Mouse (Mus musculus) macrophage (primary cell): ENCODE results near the gene Pth2. TPM values are rescaled to one million over a fixed set of nuclear protein-coding genes. Genes with fewer than 3 reads are reported as not detected.
A peak's percentile ranks its signal among the peaks of the same experiment; 100 is the strongest.

Source experiments
- H3K27ac ChIP-seq: fragments of 350-480 bp; formaldehyde crosslinking; 2 replicates; pipeline ENCODE4 v1.9.0; 2021
- H3K36me3 ChIP-seq: fragments of 350-480 bp; formaldehyde crosslinking; 2 replicates; pipeline ENCODE4 v1.9.0; 2021; ENCODE audit errors: inconsistent target
- H3K4me3 ChIP-seq: fragments of 350-480 bp; formaldehyde crosslinking; 2 replicates; pipeline ENCODE4 v1.9.0; 2021; ENCODE audit errors: inconsistent target
- H3K79me2 ChIP-seq: fragments of 350-480 bp; formaldehyde crosslinking; 2 replicates; pipeline ENCODE4 v1.9.0; 2021; ENCODE audit errors: inconsistent target
- WGBS: methylation state at CpG from one replicate; pipeline ENCODE4 v1.1.7; 2026; ENCODE audit warnings: inconsistent platforms; ENCODE audit not compliant: missing documents; 5-methylcytosine and 5-hydroxymethylcytosine counted together
- polyA plus RNA-seq: library from polyadenylated mRNA; stranded (reverse); fragments of 250-400 nt; gene quantifications from 3 replicates; pipeline ENCODE4 v1.2.4, GENCODE M21; 2018; ENCODE audit warnings: inconsistent platforms
- total RNA-seq, 78 experiments: library from RNA; depleted of rRNA; stranded (reverse); fragments of 250-400 nt; gene quantifications; 1 replicate in 9 of 78; 2 replicates in 24 of 78; 3 replicates in 43 of 78; 4 replicates in 2 of 78; pipeline ENCODE4 v1.2.4; 2018; ENCODE audit warnings: inconsistent platforms in 56 of 78

Gene Pth2
- total RNA-seq (2018; cell fraction: chromatin; rRNA removed), result not detected
- not detected for total RNA-seq (2018; cell fraction: cytosol; rRNA removed)
- not detected for total RNA-seq (2018; cell fraction: nucleus; rRNA removed)
- not detected in 3 replicates for polyA plus RNA-seq

DNA sequence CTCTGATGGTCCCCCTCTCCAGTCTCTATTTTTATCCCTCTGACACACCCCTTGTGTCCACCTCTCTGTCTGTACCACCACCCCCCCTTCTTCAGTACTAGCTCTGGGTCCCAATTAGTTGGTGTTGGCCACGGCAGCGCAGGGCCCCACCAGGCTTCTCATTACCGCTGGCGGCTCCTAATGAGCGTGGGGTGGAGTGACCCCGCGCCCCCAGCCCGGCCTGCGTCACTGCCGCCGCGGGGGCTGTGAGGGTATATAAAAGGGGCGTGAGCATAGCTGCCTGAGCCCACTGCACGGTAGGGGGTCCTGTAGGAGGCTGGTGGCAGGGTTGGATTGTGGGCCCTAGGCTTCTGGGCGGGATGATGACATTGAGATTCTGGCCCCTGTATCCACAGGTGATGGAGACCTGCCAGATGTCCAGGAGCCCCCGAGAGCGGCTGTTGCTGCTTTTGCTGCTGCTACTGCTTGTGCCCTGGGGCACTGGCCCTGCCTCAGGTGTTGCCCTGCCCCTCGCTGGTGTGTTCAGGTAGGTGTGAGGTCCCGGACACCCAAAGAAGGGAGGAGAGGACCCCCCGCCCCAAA is at the start of gene Pth2:
Pth2 (plus strand) TSS at position 100 of the 582 bp plus-strand sequence.
- Histone ChIP-seq H3K4me3 (no peak within 1 kb of the TSS), H3K36me3 (no peaks in the 10 kb centered on the region), H3K27ac (no peak within 1 kb of the TSS), H3K79me2 (no peaks in the 10 kb centered on the region)
- WGBS, result 46% methylated on average over 18 of the region's 20 CpGs

DNA sequence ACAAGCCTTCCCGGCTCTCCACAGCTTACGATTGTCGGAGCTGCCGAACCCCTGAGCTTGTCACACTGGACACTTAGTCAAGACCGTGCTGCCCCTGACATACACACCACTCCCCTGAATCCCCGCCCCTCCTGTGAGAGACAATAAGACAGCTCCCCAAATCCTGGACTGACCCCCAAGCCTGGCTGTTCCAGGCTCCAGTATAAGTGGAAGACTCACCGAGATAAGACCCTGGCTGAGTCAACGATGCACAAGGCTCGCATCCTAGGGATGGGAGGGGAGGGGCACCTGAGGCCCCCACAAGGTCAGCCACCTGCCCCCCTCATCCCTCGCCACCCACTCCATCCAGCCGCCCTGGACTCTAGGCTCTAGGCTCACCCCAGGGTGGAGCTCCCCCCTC is 48.9 kb upstream of the Pth2 start:
- Histone ChIP-seq H3K36me3 (peaks cover 3% of the 10 kb centered on the region; the same call in 1 of the 2 replicates), H3K4me3 (no peak overlapping the region), H3K27ac (no peak overlapping the region), H3K79me2 (peaks cover 17% of the 10 kb centered on the region)
- 94% methylated on average over 11 of the region's 11 CpGs for WGBS

DNA sequence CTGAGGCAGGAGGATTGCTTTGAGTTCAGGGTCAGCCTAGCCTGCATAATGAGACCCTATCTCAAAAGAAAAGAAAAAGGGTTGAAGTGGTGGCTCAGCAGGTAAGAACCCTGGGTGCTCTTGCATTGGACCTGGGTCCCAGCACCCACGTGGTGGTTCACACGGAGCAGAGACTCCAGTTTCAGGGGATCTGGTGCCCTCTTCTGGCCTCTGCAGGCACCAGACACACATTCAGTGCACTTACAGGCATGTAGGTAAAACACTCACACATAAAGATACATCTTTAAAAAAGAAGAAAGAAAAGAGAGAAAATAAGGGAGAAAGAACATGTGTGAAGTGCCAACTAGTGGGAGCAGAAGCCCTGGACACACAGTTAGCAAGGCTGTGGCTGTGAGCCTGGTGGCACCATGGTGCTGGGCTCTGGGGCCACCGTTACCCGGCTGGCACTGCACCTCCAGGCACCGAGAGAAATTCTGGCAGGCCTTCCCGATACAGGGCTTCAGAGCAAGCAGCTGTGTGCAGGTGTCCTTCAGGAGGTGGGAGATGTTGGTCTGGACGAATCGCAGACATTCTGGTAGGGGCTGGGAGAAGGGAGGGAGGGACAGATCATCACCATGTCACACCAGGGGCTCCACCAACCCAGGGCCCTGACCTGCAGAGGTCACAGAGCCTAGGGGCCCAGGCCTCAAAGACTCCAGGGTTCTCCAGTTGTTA is 47.2 kb upstream of the Pth2 start:
- 82% methylated on average over 8 of the region's 8 CpGs for WGBS
- no peak overlapping the region for H3K4me3 ChIP-seq
- H3K27ac ChIP-seq, result no peak overlapping the region
- H3K79me2 ChIP-seq, result no peaks in the 10 kb centered on the region
- H3K36me3 ChIP-seq, result no peaks in the 10 kb centered on the region

DNA sequence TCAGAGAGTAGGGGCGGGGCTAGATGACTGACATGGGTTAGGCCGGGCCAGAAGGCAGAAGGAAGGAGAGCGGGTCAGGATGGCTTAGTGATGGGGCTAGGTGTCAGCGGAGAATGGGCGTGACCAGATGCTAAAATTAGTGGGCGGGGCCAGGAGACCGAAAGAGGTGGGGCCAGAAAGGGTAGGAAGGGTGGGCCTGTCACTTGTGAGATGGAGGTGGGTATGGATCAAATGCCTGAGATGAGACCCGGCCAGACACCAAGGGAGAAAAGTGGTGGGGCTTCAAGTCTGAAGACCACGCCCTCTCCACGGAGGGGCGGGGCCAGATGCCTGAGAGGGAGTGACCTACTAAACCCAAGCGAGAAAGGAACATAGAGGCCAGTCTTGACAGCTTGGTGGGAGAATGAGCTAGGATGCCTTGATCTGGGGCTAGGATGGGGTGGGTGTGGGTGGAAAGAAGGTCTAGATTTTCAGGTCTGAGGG is 46.2 kb upstream of the Pth2 start:
- H3K4me3 ChIP-seq, result no peak overlapping the region
- H3K79me2 ChIP-seq, result no peaks in the 10 kb centered on the region
- H3K27ac ChIP-seq, result no peak overlapping the region
- no peaks in the 10 kb centered on the region for H3K36me3 ChIP-seq
- 39% methylated on average over 12 of the region's 12 CpGs for WGBS

DNA sequence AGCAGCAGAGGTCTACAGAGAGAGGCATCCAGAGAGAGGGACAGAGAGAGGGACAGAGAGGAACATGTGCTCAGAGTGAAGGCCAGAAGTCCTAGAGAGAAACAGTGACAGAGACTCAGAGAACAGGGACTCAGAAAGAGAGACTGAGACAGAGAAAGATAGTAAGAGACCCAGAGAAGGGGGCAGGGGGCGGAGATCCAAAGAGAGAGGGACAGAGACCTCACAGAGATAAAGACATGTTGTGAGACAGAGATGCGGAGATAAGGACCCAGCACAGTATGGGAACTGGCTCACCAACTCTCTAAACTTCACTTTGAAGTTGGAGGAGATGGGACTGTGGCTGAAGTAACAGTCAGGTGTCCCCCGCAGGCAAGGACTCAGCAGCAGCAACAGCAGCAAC is 45.4 kb upstream of the Pth2 start:
- peak overlapping the region; percentile 71; the same call in 1 of the 2 replicates for H3K27ac ChIP-seq
- peak overlapping the region; percentile 62 for H3K4me3 ChIP-seq
- 69% methylated on average over 3 of the region's 3 CpGs for WGBS
- H3K36me3 ChIP-seq, result no peaks in the 10 kb centered on the region
- no peaks in the 10 kb centered on the region for H3K79me2 ChIP-seq

DNA sequence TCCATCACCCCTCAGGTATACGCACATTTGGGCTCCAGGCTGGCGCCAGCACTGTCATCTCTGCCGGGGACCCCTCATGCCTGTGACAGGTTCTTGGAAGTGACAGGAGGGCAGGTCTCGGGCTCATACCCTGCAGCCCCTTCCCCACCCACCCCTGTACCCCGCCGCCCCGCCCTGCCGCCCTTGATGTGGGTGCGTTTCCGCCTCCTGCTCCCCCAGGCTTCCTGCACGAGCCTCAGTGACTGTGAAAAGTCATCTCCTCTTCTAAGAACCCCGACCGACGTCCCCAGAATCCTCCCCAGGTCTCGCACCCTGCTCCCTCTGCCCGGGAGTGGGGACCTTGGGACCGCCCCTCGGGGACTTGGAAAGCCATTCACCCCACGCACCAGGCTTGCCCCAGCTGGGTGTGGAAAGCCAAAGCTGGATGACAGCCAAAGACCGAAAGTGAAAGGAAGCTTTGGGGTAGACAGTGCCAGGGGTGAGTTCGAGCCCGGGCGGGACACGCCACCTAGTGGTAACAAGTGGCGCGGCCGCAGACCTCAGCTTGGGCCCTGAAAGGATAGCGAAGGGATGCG is 44.7 kb upstream of the Pth2 start, which contains the start of the genes Gm45713 and Flt3l:
Gm45713 (minus strand) TSS at position 239 of the 575 bp plus-strand sequence.
Flt3l (minus strand) TSS at position 440 of the 575 bp plus-strand sequence.
- Histone ChIP-seq H3K36me3 (no peaks in the 10 kb centered on the region), H3K27ac (peak within 1 kb of the TSS; percentile 71), H3K79me2 (no peaks in the 10 kb centered on the region), H3K4me3 (peak within 1 kb of the TSS; percentile 62)
- 1% methylated on average over 21 of the region's 29 CpGs for WGBS

DNA sequence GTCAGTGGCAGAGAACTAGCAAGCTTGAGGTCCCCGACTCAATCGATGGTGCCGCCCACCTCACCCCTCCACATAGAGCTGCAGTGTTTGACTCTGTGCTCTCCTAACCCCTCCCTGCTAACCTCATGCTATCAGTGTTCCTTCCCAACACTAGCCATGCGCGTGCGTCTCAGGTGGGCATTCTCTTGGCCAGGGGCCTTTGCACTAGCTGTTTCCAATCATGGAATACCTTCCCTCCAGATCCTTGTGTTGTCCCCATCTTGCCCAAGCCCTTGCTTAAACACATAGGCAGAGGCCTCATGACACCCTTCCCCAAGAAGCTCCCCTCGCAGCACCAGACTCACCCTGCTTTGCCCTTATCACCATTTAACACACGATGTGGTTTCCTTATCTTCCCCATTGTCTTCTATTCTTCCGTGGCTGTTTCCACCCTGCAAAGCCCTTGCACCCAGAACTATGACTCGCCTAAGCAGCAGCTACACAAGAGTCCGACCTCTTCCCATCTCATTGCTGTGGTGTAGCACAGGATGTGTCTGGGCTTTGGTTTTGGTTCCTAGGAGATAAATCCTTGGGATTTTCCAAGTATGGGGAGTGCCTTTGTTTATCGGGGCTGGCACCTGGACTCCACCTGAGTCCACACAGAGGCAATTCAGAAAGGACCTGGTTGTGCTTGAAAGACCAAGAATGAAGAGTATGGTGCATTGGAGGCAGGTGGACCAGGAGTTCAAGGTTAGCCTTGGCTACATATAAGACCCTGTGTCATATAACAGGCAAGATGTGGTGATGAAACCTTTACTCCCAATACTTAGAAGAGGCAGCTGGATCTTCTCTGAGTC is 43.4 kb upstream of the Pth2 start:
- Histone ChIP-seq H3K36me3 (0 out of 2 replicates have a peak, but pooled peaks cover 6% of the 10 kb centered on the region), H3K79me2 (no peaks in the 10 kb centered on the region), H3K27ac (no peak overlapping the region), H3K4me3 (no peak overlapping the region)
- 37% methylated on average over 12 of the region's 12 CpGs for WGBS

DNA sequence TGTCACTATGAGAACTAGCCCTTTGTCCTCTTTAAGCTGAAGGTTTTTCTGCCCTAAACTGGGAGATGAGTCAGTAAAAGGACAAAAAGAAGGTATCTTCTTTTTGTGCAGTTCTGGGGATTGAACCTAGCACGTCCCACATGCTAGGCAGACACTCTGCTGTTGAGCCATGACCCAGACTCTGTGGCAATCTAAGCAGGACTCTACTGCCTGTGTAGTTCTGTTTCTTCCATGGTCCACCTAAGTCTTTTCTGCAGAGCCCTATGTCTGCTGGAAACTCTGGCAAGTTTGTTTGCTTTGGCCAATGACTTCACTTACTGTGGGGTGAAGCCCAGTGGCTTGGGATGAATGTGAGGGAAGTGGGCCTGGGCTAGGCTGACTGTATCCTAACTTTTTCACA is 42.4 kb upstream of the Pth2 start:
- WGBS, result 93% methylated on average over 1 of the region's 1 CpGs
- Histone ChIP-seq H3K79me2 (no peaks in the 10 kb centered on the region), H3K36me3 (peaks cover 17% of the 10 kb centered on the region; the same call in 1 of the 2 replicates), H3K27ac (no peak overlapping the region), H3K4me3 (no peak overlapping the region)

DNA sequence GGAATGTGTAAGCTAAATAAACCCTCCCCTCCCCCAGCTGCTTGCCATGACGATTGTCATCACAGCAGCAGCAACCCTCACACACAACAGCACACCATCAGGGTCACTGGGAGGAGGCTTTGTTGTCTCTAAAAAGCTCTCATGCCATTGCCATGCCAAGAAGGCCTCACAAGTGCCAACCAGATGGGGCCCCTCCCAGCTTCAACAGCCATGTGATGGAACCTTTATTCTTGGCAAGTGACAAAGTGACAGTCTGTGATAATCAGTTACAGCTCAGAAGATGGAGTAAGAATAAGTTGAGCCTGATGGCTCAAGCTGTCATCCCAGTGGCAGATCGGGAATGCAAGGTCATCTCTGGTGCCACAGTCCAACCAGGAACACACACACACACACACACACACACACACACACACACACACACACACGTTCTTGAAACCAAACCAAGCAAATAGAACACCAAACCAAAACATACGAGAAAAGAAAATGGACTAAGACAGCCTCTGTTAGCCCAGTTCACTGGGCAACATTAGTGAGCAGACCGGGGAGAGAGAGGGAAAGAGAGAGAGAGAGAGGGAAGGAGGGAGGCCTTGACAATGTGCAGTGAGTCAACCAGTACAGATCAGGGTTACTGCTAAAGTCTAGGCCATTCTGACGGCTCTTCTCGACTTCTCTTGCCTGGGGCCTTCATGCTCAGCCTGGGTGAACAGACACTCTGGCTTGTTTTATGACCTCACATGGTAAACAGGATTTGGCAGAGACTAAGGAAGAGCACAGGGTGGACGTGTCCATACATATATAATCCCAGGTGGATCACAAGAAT is 40.7 kb upstream of the Pth2 start:
- no peak overlapping the region for H3K27ac ChIP-seq
- no peaks in the 10 kb centered on the region for H3K79me2 ChIP-seq
- no peak overlapping the region for H3K4me3 ChIP-seq
- peaks cover 32% of the 10 kb centered on the region for H3K36me3 ChIP-seq
- 98% methylated on average over 6 of the region's 8 CpGs for WGBS

DNA sequence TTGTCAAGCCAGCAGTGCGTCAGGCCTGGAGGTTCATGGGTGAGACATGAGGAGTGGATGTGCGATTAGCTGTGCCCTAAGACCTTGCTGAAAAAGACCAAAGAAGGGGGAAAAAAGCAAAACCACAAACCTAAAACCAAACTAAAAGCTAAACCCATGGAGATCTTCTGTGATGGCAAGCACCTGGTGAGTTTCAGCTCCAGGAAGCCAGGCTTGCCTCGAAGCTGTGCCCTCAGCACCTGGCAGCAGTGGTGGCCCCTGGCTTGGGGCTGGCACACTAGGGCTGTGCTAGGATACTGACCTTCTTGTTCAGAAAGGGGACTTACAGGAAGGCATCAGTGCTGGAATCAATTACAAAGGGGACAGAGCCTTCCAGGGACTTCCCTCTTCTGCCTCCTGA is 39.5 kb upstream of the Pth2 start:
- Histone ChIP-seq H3K79me2 (no peaks in the 10 kb centered on the region), H3K27ac (no peak overlapping the region), H3K4me3 (no peak overlapping the region), H3K36me3 (peaks cover 44% of the 10 kb centered on the region)
- 74% methylated on average over 3 of the region's 3 CpGs for WGBS

DNA sequence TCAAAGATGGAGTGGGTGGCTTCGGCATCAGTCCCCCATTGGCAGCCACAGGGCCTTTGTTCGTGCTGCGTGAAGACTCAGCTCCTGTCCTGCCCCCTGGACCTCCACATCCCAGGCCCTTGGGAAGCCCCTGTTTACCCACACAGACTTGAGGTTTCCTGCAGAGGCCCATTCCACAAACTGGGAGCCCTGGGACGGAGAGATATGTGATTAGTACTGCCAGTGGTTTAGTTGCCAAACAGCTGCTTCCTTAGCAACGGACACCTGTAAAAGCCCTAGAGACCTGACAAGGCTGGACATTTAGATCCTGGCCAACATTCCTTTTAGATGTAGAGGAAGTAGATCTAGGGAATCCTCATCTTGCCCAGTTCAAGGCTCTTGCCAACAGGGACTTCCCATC is 38.9 kb upstream of the Pth2 start:
- 93% methylated on average over 5 of the region's 5 CpGs for WGBS
- Histone ChIP-seq H3K27ac (no peak overlapping the region), H3K79me2 (no peaks in the 10 kb centered on the region), H3K4me3 (no peak overlapping the region), H3K36me3 (peaks cover 50% of the 10 kb centered on the region)

DNA sequence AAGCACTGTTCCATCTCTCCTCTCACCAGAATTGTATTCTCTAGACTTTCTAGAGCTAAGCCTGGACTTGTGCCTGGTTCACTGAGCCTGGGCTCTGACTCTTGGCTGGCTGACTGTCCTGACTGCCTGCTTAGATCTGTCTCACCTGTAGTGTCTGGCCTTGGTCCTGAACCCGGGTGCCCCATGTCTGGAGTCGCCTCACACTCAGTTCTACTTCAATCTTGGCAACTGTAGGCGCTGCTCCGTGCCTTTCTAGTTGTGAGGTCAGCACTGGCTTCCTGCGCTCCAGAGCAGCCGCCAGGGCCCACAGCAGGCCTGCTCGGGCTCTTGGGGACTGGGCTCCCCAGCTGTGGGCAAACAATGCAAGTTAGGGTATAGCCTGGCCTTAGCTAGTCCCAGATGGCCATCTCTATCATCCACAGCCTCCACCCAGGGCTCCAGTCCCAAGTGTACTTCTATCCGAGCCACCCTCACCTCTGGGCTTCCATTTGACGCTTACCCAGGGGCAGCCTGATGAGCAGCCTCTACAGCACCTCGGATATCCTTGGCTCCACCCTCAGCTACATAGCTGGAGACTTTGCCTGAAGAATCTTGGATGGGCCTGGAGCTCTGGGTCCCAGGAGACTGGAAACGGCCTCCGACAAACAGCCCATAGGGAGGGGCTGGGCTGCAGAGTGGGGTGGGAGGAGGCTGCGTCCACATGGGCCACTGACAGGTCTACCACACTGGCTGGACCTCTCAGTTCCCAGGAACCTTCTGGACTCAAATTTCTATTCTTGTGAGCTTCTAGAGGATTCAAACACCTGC is 36.2 kb upstream of the Pth2 start:
- peaks cover 63% of the 10 kb centered on the region for H3K36me3 ChIP-seq
- WGBS, result 92% methylated on average over 12 of the region's 13 CpGs

DNA sequence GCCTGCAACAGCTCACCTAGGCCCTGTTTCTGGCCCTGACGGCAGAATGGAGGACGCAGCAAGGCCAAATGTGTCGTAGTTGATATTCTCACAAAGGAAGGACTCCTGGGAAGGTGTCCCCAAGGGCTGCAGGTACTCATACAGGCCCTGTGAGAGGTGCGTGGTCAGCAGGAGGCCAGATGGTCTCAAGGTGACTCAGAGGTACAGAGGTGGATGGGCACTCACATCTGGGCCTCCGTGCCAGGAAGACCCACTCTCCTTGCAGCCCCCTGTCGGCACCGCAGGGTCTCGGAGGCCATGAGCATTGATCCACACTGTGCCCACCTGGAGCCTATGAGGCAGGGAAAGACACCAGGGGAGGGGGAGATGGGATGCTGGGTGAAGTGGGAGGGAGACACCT is 35.3 kb upstream of the Pth2 start:
- peaks cover 63% of the 10 kb centered on the region for H3K36me3 ChIP-seq

More for the DNA sequence above, 36.2 kb upstream of the Pth2 start:
- Histone ChIP-seq H3K4me3 (no peak overlapping the region), H3K79me2 (no peaks in the 10 kb centered on the region), H3K27ac (no peak overlapping the region)

More for the DNA sequence above, 35.3 kb upstream of the Pth2 start:
- Histone ChIP-seq H3K4me3 (no peak overlapping the region), H3K27ac (no peak overlapping the region), H3K79me2 (no peaks in the 10 kb centered on the region)
- 97% methylated on average over 8 of the region's 8 CpGs for WGBS
